Mouse (Mus musculus) ovary, adult 2 months (tissue): ENCODE measurements around the gene Best3. TPM values are rescaled to one million over a fixed set of nuclear protein-coding genes. Genes with fewer than 3 reads are reported as not detected.

ENCODE experiments used
- polyA plus RNA-seq: library from polyadenylated mRNA; depleted of rRNA; stranded (reverse); fragments of >200 nt; gene quantifications from 2 replicates; pipeline ENCODE4 v1.2.3, GENCODE M21; 2012; rRNA removed

Gene Best3
- 0.09 TPM in 1 of 2 replicates, not detected in the other for polyA plus RNA-seq

GRCm38 (mm10) chr10:116986264-116987082 lies at the start of gene Best3:
Best3 (plus strand) TSS chr10:116986314.

DNA sequence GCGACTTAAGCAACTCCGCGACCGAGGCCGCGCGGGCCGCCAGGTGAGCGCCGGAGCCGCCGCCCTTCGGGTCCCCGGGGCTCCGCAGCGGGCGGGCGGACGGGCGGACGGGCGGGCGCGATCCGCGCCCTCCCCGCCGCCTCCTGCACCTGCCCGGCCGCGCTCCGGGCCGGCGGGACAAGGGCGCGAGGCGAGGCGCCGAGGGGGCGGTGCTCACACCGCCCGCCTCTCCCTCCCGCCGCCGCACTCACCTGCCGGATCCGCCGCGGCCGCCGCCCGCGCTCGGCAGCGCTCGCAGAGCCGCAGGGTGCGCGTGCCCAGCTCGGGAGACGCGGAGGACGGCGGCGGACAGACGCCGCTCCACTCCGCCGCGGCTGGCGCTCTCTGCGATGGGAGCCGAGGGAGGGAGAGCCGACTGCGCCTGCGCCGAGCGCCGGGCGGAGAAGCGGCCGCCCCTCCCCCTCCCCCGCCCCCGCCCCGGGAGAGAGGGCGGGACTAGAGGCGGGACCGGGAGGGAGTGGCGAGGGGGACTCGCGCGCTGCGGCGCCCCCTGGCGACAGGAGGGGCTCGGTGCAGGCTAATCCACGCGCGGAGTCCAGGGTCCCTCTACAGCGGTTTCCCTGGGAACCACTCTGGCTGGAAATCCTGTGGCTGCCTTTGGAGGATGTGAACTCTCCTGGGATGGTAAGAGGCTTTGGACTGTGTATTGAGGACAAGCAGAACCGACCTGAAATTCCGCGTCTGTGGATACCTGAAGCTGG lies 35.9 kb upstream of the Best3 start, which contains the start of gene Rab3ip:
Gene Rab3ip (minus strand): TSS at position 761 of the 761 bp plus-strand sequence.

GRCm38 (mm10) chr10:116972509-116972908 lies 13.6 kb upstream of the Best3 start, which contains the start of gene Gm10271:
Gm10271 (minus strand) TSS chr10:116972609.

DNA sequence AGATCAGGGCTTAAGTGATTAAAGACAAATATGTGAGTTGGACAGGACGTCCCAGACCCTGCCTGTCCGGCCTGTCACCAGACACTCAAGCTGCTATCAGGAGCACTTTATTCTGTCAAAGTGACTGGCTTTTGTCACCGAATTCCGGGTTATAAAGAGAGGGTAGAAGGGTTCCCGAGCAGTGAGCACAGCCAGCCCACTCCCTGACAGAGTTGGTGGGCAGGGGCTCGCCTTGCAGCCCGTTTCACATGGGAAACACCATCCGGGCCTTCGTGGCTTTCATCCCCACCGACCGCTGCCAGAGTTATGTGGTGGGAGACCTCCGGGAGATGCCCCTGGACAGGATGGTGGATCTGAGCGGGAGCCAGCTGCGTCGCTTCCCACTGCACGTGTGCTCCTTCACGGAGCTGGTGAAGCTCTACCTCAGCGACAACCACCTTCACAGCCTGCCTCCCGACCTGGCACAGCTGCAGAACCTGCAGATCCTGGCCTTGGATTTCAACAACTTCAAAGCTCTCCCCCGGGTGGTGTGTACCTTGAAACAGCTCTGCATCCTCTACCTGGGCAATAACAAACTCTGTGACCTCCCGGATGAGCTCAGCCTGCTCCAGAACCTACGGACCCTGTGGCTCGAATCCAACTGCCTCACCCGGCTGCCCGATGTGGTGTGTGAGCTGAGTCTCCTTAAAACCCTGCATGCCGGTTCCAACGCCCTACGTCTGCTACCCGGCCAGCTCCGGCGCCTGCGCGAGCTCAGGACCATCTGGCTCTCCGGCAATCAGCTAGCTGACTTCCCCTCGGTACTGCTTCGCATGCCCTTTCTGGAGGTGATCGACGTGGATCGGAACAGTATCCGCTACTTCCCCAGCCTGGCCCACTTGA lies 59.3 kb downstream of the Best3 start, which contains the start of gene Lrrc10:
Gene Lrrc10 (plus strand): TSS at position 167 of the 882 bp plus-strand sequence.

DNA sequence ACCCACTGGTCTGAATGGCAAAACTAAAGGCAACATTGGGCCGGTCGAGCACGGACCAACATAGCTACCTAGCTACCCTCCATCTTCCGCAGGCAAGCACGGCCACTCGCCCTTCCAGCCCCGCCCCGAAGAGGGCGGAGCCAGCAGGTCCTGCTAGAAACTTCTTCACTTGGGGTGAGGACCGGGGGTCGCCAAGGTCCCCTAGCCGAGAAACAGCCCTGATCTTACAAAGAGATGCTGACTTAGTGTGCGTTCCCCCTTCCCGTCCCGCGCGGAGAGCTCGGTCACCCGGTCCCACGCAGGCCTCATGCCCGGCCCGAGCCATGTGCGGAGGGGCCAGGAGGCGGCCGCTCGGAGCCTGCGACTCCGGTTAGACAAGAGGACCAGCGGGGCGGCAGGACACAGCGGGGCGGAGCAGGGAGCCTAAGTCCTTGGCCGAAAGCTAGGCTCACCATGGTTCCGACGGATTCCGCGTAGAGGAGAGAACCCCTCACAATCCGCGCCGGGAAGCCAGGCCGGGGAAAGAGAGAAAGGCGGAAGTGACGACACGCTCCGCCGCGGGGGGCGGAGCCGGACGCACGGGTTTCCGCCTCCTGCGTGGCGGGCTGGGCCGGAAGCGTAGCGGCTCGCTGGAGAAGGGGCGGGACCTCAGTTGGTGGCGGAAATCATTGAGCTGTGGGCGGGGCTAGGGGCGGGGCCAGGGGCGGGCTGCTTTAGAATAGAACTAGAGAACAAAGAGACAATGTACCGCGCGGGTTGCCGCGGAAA lies 77.3 kb downstream of the Best3 start, which contains the start of gene Cct2:
Gene Cct2 (minus strand): TSS at position 561 of the 768 bp plus-strand sequence.

Other genes starting within 250 kb of the Best3 start
- gene Myrfl, start 89.4 kb upstream of the Best3 start, polyA plus RNA-seq, result not detected in 2 replicates
- 70.2 and 170 TPM in 2 replicates for gene Rab3ip, start 35.5 kb upstream of the Best3 start, polyA plus RNA-seq
- not detected in 2 replicates for gene Gm10271, start 13.7 kb upstream of the Best3 start, polyA plus RNA-seq
- gene Lrrc10, start 59.0 kb downstream of the Best3 start, polyA plus RNA-seq, result not detected in 2 replicates
- gene Cct2, start 77.5 kb downstream of the Best3 start, polyA plus RNA-seq, result 75.6 and 106 TPM in 2 replicates
- 15.6 and 17.2 TPM in 2 replicates for gene Frs2, start 162.2 kb downstream of the Best3 start, polyA plus RNA-seq
- 25.7 and 26.1 TPM in 2 replicates for gene Yeats4, start 238.2 kb downstream of the Best3 start, polyA plus RNA-seq